Mouse (Mus musculus) hindbrain, embryonic 11.5 days (tissue): Measurements from ENCODE around the gene Sh3bp1. TPM values are rescaled to one million over a fixed set of nuclear protein-coding genes. Genes with fewer than 3 reads are reported as not detected.
"Not testable (repeated sequence)": the region's sequence is repeated elsewhere in the genome, so short reads cannot be mapped to it uniquely, and the experiment has no call there.

Experiments used
- ATAC-seq: fragments of 200-750 bp; cut with Nextera tagmentation; 2 replicates; pipeline ENCODE4 v1.8.0; 2017; ENCODE audit warnings: mild to moderate bottlenecking, moderate TSS enrichment, moderate library complexity; ENCODE audit not compliant: low FRiP score
- DNase-seq: peaks from one replicate; pipeline ENCODE4 v3.0.0-alpha.2; 2015; ENCODE audit warnings: low spot score
- H3K27ac ChIP-seq: fragments of 300-500 bp; sonication (generic); 2 replicates; pipeline ENCODE4 v1.5.1; 2014; ENCODE audit warnings: mild to moderate bottlenecking, low read depth, low read length
- H3K27me3 ChIP-seq: fragments of 300-500 bp; sonication (generic); 2 replicates; pipeline ENCODE4 v1.6.1; 2014; ENCODE audit warnings: mild to moderate bottlenecking, low read length, moderate library complexity, mixed read lengths; ENCODE audit not compliant: control insufficient read depth, insufficient read depth
- H3K36me3 ChIP-seq: fragments of 300-500 bp; sonication (generic); 2 replicates; pipeline ENCODE4 v1.6.1; 2014; ENCODE audit warnings: mild to moderate bottlenecking, low read length, moderate library complexity, mixed read lengths; ENCODE audit not compliant: control insufficient read depth, insufficient read depth
- H3K4me1 ChIP-seq: fragments of 300-500 bp; sonication (generic); replicated peaks from 2 replicates; pipeline ENCODE4 v1.6.1; 2014; ENCODE audit warnings: low read length, mixed read lengths; ENCODE audit not compliant: control insufficient read depth, insufficient read depth
- H3K4me2 ChIP-seq: fragments of 300-500 bp; sonication (generic); replicated peaks from 2 replicates; pipeline ENCODE4 v1.6.1; 2014; ENCODE audit warnings: mild to moderate bottlenecking, low read depth, low read length
- H3K4me3 ChIP-seq: fragments of 300-500 bp; sonication (generic); 2 replicates; pipeline ENCODE4 v1.5.1; 2014; ENCODE audit warnings: low read depth, low read length
- H3K9ac ChIP-seq: fragments of 300-500 bp; sonication (generic); 2 replicates; pipeline ENCODE4 v1.6.1; 2014; ENCODE audit warnings: low read depth, low read length
- H3K9me3 ChIP-seq: fragments of 300-500 bp; sonication (generic); 2 replicates; pipeline ENCODE4 v1.6.1; 2016; ENCODE audit warnings: low read length; ENCODE audit not compliant: control insufficient read depth
- WGBS: fragments of 180-500 bp; shearing (Covaris S2); extraction: QIAGEN DNeasy Blood & Tissue Kit; methylation state at CpG from one replicate; pipeline ENCODE4 v1.1.7; 2014; 5-methylcytosine and 5-hydroxymethylcytosine counted together
- polyA plus RNA-seq: library from polyadenylated mRNA; unstranded; fragments of >200 nt; fragmentation: Nextera tagmentation; extraction: Ambion mirVana; gene quantifications from 2 replicates; pipeline ENCODE4 v1.2.1, GENCODE M21; 2014

Gene Sh3bp1
- polyA plus RNA-seq, 1 experiment from 2014 or later = 11.8 TPM

DNA sequence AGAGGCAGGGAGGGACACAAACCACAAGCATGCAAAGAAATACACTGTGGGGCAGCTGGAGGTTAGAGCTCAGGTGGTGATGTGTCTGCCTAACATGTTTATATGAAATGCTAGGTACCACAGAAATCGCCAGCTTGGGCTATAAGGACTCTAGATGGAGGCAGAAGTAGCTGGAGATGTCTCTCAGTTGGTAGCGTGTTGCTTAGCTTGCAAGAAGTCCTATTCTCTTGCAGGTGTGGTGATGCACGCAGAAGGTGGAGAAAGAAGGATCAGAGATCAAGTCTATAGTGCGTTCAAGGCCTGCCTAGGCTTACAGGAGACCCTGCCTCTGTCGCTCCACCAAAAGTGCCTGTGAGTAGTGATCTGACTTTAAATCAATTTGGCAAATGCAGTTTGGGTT is 24.0 kb upstream of the Sh3bp1 start:
- no peaks in the 10 kb centered on the region for H3K9me3 ChIP-seq
- no peaks in the 10 kb centered on the region for H3K36me3 ChIP-seq
- no peak for DNase-seq
- no peak overlapping the region for H3K27ac ChIP-seq
- no peaks in the 10 kb centered on the region for H3K27me3 ChIP-seq
- no peak overlapping the region for H3K9ac ChIP-seq
- WGBS = 78% methylated on average over 5 of the region's 5 CpGs
- ATAC-seq = no peak
- H3K4me1 ChIP-seq = no peaks in the 10 kb centered on the region; the same call in 1 of the 2 replicates
- no peak overlapping the region for H3K4me2 ChIP-seq
- H3K4me3 ChIP-seq = no peak overlapping the region

DNA sequence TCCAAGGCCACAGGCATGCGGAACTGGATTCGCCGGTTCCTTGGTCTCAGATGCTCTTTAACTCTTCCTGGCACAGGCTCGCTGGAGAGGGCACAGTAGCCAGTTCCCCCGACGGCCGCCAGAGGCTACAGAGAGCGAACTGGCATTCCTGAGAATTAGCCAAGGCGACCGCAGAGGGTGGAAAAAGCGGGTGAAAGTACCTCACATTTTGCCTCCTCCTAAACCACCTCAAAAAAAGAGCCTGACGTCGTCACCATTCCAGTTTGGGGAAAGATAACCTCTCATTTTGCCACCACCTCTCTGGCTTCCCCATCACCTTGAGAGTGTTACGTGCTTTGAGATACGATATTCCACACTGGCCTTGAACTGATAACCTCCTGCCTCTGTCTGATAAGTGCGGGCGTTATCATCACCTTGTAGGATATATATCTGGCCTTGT is 23.3 kb upstream of the Sh3bp1 start:
- ATAC-seq = peak; percentile 13; the same call in 1 of the 2 replicates
- no peaks in the 10 kb centered on the region; the same call in 1 of the 2 replicates for H3K4me1 ChIP-seq
- peak overlapping the region; percentile 40 for H3K9ac ChIP-seq
- DNase-seq = peak; percentile 88
- H3K9me3 ChIP-seq = no peaks in the 10 kb centered on the region
- no peaks in the 10 kb centered on the region for H3K36me3 ChIP-seq
- WGBS = 3% methylated on average over 17 of the region's 17 CpGs
- peak overlapping the region; percentile 59 for H3K4me3 ChIP-seq
- peak overlapping the region; percentile 64 for H3K4me2 ChIP-seq
- H3K27me3 ChIP-seq = no peaks in the 10 kb centered on the region
- H3K27ac ChIP-seq = peak overlapping the region; percentile 97

DNA sequence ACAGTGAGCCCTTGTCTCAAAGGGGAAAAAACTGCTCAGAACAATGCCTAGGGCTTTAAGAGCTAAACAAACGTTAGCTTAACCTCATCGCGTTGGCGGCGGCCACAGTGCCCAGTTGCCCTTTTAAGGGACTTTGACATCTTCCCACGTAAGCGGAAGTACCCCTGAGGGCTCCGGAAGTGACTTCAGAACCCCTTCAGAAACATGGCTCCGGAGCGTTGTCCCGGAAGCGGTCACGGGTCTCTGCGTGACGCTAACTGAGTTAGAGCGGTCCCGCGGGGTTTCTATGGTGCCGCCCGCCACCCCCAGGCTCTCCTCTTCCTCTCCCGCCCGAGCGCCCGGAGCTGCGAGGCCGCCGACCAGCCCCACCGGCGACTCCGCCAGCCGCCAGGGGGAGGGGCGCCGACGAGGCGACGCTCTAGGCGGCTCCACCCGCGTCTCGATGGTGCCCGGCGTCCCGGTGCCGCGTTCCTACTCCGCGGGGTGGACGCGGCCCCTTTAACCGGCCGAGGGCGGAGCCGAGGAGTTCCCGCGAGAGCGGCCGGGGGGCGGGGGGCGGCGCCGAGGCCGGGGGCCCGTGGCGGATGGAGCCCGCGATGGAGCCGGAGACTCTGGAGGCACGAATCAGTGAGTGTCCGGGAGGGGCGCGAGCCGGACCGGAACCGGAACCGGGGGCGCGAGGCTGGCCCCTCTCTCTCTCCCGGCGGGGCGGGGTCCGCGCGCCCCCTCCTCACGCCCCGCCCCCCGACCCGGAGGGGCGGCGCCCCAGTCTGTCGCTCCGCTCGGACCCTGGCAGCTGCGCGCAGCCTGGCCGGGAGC is 22.4 kb upstream of the Sh3bp1 start, which contains the start of gene Gga1:
Gga1 (plus strand) TSS at position 200 of the 819 bp plus-strand sequence.
- DNase-seq (peak; percentile 98), ATAC-seq (peak; percentile 93)
- Histone ChIP-seq H3K27me3 (no peaks in the 10 kb centered on the region), H3K36me3 (no peaks in the 10 kb centered on the region), H3K27ac (peak within 1 kb of the TSS; percentile 97), H3K9me3 (no peaks in the 10 kb centered on the region), H3K4me2 (peak within 1 kb of the TSS; percentile 64), H3K4me3 (peak within 1 kb of the TSS; percentile 59), H3K9ac (peak within 1 kb of the TSS; percentile 75), H3K4me1 (no peaks in the 10 kb centered on the region; the same call in 1 of the 2 replicates)
- WGBS = 1% methylated on average over 57 of the region's 95 CpGs

DNA sequence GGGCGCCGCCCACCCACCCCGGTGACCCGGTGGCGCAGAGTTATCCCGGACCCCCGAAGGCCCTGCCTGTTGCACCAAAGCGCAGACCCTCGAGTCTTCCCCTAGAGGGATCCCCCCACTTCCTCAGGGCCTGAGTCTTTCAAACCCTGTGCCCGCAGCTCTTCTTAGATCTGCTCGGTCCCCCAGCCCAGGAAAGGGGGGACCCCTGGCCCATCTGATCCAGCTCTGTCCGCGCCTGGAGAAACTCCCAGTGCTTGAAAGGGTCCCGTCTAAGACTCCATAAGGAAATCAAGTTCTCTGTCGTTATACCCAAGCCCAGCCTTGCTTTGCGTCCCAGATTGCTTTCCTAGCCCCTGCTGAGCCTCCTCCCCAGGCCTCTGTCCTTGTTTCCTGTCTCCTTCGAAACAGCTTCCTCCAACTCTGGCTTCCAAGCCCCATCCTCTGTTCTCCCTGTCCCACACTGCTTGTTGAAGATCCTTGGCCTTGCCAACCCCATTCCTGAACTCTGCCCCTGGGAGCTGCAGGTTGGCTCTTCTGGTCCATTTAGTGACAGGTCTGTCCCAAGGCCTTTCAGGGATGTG is 21.7 kb upstream of the Sh3bp1 start:
- H3K27me3 ChIP-seq = no peaks in the 10 kb centered on the region
- H3K4me1 ChIP-seq = no peaks in the 10 kb centered on the region; the same call in 1 of the 2 replicates
- peak overlapping the region; percentile 59 for H3K4me3 ChIP-seq
- H3K9me3 ChIP-seq = no peaks in the 10 kb centered on the region
- no peak for DNase-seq
- H3K27ac ChIP-seq = peak overlapping the region; percentile 97
- H3K9ac ChIP-seq = peak overlapping the region; percentile 75
- WGBS = 2% methylated on average over 13 of the region's 17 CpGs
- ATAC-seq = peak; percentile 58; the same call in 1 of the 2 replicates
- H3K36me3 ChIP-seq = no peaks in the 10 kb centered on the region
- H3K4me2 ChIP-seq = peak overlapping the region; percentile 61

DNA sequence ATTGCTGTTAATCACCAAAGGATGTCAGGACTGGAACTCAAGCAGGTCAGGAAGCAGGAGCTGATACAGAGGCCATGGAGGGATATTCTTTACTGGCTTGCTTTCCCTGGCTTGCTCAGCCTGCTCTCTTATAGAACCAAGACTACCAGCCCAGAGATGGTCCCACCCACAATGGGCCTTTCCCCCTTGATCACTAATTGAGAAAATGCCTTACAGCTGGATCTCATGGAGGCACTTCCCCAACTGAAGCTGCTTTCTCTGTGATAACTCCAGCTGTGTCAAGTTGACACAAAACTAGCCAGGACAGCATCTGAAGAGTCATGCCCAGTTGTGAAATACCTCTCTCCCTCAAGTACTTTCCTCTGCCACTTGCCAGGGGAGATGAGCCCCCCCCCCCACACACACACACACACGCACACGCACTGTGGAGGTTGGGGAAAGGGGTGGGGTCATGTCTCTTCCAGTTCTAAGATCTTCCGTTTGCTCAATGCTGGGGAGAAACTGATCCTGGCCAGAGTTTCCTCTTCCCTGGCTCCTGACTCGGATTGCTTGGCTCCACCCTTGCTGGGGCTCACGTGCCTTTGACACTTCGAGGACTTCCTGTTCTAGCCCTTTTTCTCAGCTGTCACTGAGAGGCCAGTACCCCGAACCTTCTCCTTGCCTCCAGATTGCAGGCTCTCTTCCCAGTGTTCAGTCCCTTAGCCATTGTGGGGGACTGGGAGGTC is 20.6 kb upstream of the Sh3bp1 start:
- H3K27ac ChIP-seq, DNase-seq, H3K4me3 ChIP-seq, H3K9me3 ChIP-seq, H3K27me3 ChIP-seq, ATAC-seq, H3K9ac ChIP-seq, H3K4me2 ChIP-seq, H3K4me1 ChIP-seq, H3K36me3 ChIP-seq: not testable (repeated sequence)
- WGBS = 75% methylated on average over 7 of the region's 7 CpGs

DNA sequence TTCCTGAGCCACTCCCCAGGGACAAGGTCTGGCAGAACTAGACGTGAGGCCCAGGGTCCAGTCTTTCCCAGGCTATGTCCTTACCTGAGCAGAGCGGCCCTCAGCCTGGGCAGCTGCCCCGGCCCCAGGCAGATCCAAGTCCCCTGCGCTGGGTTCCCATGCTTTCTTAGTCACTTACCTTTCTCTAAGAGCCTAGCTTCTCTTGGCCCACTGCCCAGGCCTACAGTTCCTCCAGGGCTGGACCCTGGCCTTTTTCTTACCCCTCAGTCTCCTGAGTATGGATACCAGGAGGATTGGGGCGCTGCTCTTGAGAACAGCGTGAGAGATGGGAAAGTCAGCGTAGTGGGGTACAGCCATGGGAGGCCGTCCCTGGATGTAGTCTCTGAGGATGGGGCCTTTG is 19.1 kb upstream of the Sh3bp1 start:
- Histone ChIP-seq H3K27me3 (no peaks in the 10 kb centered on the region), H3K4me1 (no peaks in the 10 kb centered on the region; the same call in 1 of the 2 replicates), H3K9ac (no peak overlapping the region), H3K27ac (no peak overlapping the region), H3K4me3 (no peak overlapping the region), H3K9me3 (no peaks in the 10 kb centered on the region), H3K4me2 (no peak overlapping the region), H3K36me3 (no peaks in the 10 kb centered on the region; the same call in 1 of the 2 replicates)
- 94% methylated on average over 8 of the region's 8 CpGs for WGBS
- ATAC-seq = no peak
- DNase-seq = no peak

DNA sequence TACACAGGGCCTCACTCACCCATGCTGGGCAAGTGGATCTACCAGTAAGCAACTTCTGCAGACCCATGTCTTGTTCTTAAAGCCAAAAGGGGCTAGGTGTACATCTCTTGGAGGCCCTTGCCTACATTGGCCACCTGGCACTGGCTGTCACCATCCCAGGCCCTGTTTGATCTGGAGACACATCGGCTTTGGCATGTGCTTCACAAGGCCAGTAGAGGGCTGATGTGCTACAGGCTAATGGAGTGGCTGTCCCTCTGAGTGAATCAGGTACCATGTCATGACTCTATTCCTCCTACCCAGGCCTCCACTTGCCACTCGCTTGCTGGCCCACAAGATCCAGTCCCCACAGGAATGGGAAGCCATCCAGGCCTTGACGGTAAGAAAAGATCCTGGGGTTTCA is 17.7 kb upstream of the Sh3bp1 start:
- ATAC-seq = no peak
- H3K9me3 ChIP-seq = no peaks in the 10 kb centered on the region
- H3K4me1 ChIP-seq = no peaks in the 10 kb centered on the region
- 92% methylated on average over 3 of the region's 3 CpGs for WGBS
- no peak overlapping the region for H3K27ac ChIP-seq
- H3K4me2 ChIP-seq = no peak overlapping the region
- H3K4me3 ChIP-seq = no peak overlapping the region
- no peaks in the 10 kb centered on the region for H3K27me3 ChIP-seq
- DNase-seq = no peak
- H3K36me3 ChIP-seq = no peaks in the 10 kb centered on the region; the same call in 1 of the 2 replicates
- no peak overlapping the region for H3K9ac ChIP-seq

DNA sequence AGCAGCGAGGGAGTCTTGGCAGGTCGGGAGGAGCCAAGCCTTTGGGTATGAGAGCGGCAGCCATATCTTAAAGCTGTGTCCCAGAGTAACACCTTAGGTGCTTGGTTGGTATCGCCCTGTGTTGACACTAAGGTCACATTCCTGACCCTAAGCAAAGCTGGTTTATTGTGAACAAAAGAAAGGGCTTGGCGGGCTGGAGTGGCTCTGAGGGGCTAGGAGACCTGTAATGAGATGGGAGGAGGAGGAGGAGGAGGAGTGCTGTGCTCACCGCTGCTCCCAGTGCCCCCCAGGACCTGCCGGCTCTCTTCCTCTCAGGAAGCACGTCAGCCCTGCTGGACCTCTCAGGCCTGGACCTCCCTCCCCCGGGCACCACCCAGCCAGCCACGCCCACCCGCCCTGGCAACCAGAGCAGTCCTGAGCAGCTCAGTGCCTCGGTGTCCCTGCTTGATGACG is 10.1 kb upstream of the Sh3bp1 start:
- no peak for ATAC-seq
- Histone ChIP-seq H3K27ac (no peak overlapping the region), H3K4me3 (no peak overlapping the region), H3K36me3 (peaks cover 11% of the 10 kb centered on the region; the same call in 1 of the 2 replicates), H3K9ac (no peak overlapping the region), H3K4me2 (no peak overlapping the region), H3K4me1 (peaks cover 3% of the 10 kb centered on the region; the same call in 1 of the 2 replicates), H3K27me3 (no peaks in the 10 kb centered on the region), H3K9me3 (no peaks in the 10 kb centered on the region)
- 34% methylated on average over 13 of the region's 13 CpGs for WGBS
- no peak for DNase-seq
